Mouse (Mus musculus): ENCODE measurements around the gene Ddit4. TPM values are rescaled to one million over a fixed set of nuclear protein-coding genes. Genes with fewer than 3 reads are reported as not detected.
A peak's percentile ranks its signal among the peaks of the same experiment; 100 is the strongest.
"Not testable (repeated sequence)": the region's sequence is repeated elsewhere in the genome, so short reads cannot be mapped to it uniquely, and the experiment has no call there.

Gene Ddit4
- total RNA-seq (2021) = 100 to 1,000 TPM in 1 of 2 experiments, 1 to 10 TPM in 1; 8.1 to 202 TPM
- long read RNA-seq, experiment 1, transcript Ddit4-201 (3 exons, 1,755 nt) = major isoform, 7 of 25 reads
- long read RNA-seq, experiment 1, partial matches to known transcripts = 0 of 25 reads
- long read RNA-seq, experiment 1, other reads (novel, unspliced or antisense) = 18 of 25 reads
- long read RNA-seq, experiment 2 = 0 reads

DNA sequence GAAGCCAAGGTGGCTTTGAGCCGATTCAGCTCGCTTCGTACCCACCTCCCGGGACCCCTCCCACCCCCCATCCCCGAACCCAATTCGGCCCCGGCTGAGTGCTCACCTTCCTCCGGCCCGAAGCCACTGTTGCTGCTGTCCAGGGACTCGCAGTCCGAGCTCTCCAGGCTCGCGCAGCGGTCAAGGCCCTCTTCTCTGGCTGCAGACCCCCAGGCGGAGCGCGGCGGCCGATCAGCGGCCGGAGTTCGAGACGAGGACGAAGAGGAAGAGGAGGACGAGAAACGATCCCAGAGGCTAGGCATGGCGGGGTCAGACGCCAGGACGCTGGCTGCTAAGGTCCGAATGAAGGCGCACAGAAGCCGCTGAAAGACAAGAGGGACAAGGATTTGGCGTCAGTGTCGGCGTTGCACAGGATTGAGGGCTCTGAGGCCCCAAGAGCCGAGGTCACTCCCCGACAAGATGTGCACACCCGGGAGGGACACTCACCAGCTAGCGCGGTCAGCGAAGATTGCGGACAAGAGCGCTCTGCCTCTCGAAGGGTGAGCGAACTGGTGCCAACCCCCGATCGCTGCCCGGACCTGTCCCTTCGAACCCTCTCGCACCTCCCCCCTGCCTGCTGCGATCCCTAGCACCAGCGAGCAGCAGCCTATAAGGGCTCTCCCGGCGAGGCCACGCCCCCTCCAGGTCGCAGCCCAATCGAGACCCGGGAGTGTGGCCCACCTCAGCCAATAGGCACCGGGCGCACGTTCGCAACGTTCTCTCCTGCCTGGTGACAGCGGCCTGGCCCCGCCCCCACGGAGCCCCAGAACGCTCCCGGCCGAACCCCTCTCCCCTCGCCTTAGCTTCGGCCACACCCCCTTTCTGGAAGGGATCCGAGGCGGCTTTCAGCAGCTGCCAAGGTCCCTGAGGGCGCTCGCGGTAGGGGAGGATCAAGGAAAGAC lies at the start of gene Ddit4:
TSS of gene Ddit4 (minus strand) at position 624 of the 941 bp plus-strand sequence.
- peak; percentile 99 for DNase-seq (ENCODE audit: low spot score)

DNA sequence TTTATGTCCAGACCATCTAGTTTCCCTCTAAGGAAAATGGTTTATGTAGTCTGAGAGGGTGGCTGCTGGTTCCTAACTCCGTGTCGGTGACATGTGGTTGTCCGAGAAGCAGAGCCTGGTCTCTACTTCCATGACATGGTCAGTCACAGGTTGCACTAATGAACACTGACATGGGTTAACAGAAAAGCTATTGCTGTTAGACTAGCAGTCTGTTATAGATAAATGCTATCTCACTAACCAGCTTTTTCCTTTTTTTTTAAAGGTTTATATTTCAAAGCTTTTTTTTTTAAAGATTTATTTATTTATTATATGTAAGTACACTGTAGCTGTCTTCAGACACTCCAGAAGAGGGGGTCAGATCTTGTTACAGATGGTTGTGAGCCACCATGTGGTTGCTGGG lies 47.4 kb upstream of the Ddit4 start:
- no peak for DNase-seq (ENCODE audit: low spot score)

- DNase-seq (ENCODE audit: low spot score) = peak; percentile 92
Measured at GRCm38 (mm10) chr10:59997591-59997990, 46.0 kb upstream of the Ddit4 start.

DNA sequence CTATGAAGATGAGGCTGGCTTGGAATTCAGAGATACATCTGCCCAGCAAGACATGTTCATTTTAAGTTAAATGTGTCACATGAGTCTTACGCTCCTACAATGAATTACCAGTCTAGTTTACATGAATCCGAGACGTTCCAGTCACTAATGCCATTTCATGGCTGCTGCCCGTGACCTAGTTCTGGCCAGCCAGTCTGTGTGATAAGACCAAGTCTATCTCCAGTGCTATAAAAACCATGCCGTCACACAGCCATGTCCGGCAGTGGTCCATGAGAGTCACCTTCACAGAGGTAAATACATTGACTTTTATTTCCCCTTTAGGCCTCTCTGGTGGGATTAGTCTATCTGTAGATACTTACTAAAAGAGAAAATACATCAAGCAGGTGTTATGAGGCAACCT lies 44.3 kb upstream of the Ddit4 start:
- DNase-seq (ENCODE audit: low spot score) = no peak

- not testable (repeated sequence) for DNase-seq (ENCODE audit: low spot score)
Measured at GRCm38 (mm10) chr10:59993813-59994212, 42.2 kb upstream of the Ddit4 start.

DNA sequence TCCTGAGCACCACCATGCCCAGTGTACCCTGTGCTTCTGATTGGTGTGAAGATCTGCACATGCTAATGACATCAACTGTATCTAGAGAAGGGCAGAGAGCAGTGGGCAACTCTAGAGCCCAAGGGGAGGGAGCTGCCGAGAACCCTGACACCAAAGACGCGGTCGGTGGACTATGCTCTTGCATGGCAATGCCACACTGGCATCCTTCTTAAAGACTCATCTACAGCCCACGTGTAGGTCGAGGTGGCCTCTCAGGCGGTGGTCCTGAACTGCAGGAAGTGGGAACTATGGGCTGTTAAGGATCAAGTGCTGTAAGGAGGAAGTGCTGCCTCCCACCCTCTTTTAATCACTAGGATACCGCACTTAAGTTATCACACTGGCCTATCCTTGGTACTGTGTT lies 40.4 kb upstream of the Ddit4 start:
- no peak for DNase-seq (ENCODE audit: low spot score)

DNA sequence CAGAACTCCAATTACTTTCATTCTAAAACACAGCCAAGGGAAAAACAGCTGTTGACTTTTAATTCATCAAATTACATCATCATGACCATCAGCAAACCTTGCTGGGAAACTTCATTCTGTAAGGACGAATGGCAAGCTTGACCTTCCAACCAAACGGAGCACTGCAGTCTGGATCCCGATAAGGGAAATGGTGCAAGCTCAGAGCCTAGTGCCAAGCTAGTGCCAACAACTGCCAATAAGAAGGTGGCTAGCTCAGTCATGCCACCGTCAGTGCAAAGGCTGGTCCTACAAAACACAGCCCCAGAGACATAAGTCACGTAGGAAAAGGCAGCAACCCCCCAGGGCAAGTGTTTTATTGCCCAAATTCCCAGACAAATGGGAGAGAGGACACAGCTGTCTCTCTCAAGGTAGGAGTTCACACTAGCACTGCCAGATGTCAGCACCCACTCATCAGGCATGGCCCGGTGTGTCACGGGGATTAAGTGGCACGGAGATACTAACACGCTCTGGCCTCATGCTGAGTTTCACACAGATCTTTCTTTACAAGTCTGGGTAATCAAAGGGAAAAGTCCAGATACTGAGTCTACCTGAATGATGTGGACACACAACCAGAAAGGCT lies 39.7 kb upstream of the Ddit4 start:
- no peak for DNase-seq (ENCODE audit: low spot score)

DNA sequence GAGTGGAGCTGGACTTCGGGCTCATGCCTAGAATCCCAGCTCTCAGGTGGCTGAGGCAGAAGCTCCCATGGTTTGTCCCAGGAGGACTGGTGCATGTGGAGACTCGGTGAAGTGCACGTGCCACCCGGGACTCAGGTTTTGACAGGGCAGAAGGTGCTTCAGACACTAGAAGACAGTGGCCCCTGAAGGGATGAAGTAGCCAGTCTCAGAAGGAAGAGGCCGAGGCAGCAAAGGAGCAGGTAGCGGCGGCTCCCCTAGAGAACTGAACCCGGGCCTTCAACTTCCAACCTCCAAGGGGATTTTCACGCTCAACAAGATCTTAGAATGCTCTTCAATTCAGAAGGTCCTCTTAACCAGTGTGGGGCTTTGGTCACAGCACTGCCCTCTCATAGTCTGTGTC lies 38.8 kb upstream of the Ddit4 start:
- no peak for DNase-seq (ENCODE audit: low spot score)

GRCm38 (mm10) chr10:59988036-59988435 lies 36.4 kb upstream of the Ddit4 start:
- DNase-seq (ENCODE audit: low spot score) = no peak

DNA sequence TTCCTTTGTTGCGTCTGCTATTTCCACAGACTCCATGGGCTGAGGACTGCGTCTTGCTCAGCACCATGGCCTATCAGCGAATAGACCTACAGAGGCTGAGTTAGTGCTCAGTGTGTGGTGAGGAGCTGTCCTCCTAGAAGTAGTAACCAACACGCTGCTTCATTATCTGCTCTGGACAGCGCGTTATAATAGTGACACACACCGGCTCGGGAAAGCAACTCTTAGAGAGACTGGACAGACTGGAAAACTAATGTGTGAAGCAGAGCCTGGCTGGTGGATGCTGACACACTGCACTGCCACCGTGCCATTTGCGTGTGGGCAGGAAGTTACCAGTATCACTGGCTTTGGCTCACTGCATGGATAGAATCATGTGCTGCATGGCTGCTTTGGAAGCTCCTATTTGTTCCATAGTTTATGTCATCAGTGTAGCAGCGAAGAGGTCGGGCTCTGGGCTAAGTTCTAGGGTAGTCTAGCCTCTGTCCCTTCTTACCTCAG lies 30.8 kb upstream of the Ddit4 start:
- DNase-seq (ENCODE audit: low spot score) = no peak

- DNase-seq (ENCODE audit: low spot score) = no peak
Measured at GRCm38 (mm10) chr10:59981792-59982191, 30.2 kb upstream of the Ddit4 start.

DNA sequence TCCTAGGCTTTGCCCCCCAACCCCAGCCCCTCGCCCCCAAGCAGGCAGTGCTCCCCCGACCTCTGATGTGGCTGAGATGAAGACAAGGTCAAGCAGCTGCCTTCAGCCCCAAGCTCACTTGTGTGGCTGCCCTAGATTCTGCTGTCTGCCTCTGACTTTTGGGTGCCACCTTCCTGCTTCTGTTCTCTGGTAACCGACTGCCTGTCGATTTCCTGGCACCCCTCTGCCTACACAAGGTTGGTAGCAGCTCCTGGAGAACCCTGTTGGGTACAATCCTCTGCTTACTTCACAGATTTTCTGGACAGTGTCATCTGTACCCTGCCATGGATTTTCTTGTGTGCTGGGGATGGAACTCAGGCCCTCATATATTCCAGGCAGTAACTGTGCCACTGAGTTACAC lies 29.7 kb upstream of the Ddit4 start:
- no peak for DNase-seq (ENCODE audit: low spot score)

DNA sequence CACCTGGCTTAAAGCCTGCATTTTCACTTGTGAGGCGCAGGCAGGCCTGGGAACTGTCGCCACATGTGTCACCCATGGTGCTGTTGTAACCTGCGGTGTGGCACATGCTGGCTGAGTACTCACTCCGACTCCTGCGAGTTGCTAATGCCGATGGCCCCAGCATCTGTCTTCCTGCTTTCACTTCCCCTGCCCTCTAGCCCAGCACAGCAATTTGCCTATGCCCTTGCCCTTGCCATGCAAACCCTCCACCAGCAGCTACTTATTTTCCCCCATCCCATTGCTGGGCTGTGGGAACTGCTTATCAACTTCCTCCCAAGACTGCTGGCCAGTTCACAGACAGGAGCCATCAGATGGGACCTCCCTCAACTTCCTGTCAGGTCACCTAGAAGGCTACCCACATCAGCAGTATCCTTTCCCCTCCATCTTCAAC lies 29.2 kb upstream of the Ddit4 start:
- no peak for DNase-seq (ENCODE audit: low spot score)

- peak; percentile 83 for DNase-seq (ENCODE audit: low spot score)
Measured at GRCm38 (mm10) chr10:59978873-59979743, 27.5 kb upstream of the Ddit4 start.

DNA sequence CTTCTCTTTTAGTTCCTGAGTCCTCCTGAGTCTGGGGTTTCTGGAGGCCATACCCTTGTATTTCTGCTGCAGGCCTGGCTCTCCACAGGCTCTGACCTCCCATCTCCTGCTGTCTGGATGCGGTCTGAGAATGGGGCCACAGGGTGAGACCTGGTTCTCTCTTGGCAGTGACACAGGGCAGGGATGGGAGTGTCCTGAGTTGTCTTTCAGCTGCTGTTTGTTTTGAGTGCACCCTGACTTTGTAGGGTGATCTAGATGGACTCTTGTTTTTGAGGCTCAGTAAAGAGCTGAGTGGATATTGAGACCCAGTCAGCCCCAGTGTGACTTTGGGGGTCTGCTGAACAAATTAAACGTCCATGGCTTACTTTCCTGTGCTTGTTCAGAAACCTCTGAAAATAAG lies 26.8 kb upstream of the Ddit4 start:
- no peak for DNase-seq (ENCODE audit: low spot score)

DNA sequence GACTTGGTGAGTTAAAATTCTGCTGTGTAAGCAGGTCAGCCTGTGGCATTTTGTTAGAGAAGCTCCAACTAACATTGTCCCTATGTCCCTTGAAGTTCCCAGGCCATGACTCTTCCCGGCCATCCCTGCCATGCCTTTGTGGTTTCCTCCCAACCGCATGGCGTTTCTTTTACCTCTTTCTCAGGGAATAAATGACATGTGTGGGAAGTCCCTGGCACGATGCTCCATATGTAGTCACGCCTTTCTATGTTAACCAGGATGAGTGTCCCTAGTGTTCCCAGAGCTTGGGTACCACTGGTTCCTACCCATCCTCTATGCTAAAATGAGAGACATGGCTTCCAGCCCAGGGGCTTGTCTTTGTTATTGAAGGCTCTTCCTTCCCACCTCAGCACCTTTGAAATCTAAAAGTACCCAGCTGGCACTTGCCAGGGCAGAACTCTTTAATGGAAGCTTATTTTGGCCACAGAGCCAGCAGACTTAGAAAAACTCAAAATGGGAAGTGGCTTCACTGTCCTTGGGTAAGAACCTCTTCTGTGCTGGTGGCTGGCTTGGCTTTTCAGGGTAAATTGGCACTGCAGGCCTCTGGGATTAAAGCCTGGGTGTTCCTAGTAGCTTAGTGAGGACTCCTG lies 26.2 kb upstream of the Ddit4 start:
- no peak for DNase-seq (ENCODE audit: low spot score)

DNA sequence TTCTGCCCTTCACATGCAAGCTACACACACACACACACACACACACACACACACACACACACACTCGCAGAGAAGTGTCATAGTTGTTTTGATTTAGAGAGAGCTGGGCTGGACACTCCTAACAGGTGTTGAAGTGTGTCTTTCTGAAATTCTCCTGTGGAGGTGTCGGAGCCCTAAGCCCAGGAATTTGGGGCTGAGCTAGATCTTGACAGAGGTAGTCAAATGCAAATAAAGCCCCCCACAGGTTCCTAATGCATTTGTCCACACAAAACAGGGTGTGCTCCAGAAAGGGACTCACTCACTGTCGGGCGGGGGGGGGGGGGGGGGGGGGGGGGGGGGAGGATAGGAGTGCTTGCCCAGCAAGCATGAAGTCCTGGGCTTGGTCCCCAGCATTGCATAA lies 25.5 kb upstream of the Ddit4 start:
- no peak for DNase-seq (ENCODE audit: low spot score)

DNA sequence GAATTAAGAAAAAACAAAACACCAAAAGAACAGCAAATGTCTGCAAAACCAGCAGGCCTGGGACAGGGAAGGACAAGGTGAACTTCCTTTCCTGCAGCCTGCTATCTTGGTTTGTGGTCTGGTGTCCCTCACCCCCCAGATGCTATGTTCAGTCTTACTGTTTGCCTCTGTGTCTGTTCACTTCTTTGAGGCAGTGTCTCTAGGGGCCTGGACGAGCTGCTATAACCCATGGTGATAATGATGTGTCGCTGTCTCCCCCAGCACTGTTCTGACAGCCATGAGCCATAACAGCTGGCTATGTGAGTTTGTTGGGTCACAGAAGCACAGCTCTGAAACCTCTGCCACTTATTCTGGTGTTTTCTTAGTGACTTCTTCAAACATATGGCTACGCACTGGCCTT lies 23.2 kb upstream of the Ddit4 start:
- DNase-seq (ENCODE audit: low spot score) = no peak

DNA sequence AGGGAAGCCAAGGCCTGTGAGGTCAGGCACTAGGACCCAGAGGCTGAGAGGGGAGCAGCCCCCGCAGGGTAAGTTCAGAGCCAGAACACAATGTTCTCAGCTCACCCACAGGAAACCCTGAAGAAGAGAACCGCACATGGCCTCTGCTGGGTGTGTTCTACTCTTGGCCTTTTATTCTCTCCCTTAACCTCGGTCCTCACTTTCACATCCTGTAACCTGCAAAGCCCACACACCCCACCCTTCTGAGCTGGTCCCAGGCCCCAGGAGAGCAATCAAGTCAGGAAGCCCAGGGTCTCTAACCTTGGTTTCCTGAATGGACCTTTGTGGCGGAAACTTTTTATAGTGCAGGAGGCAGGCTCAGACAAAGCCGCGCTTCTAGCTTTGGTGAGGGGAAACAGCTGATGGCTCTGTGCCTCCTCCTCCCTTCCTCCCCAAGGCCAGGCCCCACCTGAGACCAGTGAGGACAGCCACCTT lies 22.6 kb upstream of the Ddit4 start:
- DNase-seq (ENCODE audit: low spot score) = peak; percentile 88

DNA sequence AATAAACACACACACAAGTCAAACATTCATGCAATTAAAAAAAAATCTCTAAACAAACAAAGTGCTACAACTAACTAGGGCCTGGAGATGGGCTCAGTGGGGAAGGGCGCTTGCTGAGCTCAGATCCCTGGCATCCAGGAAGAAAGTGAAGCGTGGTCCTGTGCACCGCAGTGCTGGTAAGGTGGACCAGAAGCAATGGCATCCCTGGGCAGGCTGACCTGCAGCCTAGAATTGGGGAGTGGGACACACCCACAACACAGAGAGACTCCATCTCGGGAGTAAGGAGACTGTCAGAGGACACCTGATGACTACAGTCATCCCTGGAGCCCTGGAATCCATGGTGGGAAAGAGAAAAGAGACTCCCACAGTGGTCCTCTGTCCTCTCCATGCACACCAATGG lies 21.8 kb upstream of the Ddit4 start:
- DNase-seq (ENCODE audit: low spot score) = no peak

DNA sequence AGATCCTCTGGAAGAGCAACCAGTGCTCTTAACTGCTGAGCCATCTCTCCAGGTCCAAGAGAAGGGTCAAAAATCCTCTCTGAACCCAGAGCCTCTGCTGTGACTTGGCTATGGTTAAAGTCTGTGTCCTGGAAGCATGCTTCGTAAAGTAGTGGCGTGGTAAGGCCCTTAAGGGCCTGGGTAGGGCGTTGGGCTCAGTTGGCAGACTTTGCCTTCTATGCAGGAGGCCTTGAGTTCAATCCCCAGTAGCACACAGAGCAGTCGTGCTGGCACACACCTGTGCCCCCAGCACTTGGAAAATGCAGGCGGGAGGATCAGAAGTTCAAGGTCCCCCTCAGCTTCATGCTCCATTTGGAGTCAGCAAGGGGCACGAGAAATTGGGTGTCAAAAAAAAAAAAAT lies 21.4 kb upstream of the Ddit4 start:
- DNase-seq (ENCODE audit: low spot score) = no peak
